7 mouse cellular contexts compared by ENCODE assay signal in genomic region chr1:165503307-165504024, GRCm38 (mm10). TPM values are rescaled to one million over a fixed set of nuclear protein-coding genes. Genes with fewer than 3 reads are reported as not detected.
DNase-seq lines count a peak whose midpoint lies in the region; ATAC-seq and TF ChIP-seq lines count a peak whose summit lies in the region.

No protein-coding gene starts in this region.

- H3K36me3 ChIP-seq in CH12.LX (replicated peaks in 1 of 2; ENCODE audit: control insufficient read depth in 1 of 2, insufficient read depth in 1 of 2, low read length in 1 of 2) = no peaks in the 10 kb centered on the region
- no peaks in the 10 kb centered on the region for H3K36me3 ChIP-seq in liver, embryonic 13.5 days
- no peaks in the 10 kb centered on the region for H3K36me3 ChIP-seq in forebrain, embryonic 15.5 days

- H3K9me3 ChIP-seq in CH12.LX (replicated peaks; ENCODE audit: low read length) = no peaks in the 10 kb centered on the region
- H3K9me3 ChIP-seq in liver, embryonic 13.5 days (replicated peaks) = no peaks in the 10 kb centered on the region
- no peaks in the 10 kb centered on the region for H3K9me3 ChIP-seq in forebrain, embryonic 15.5 days

- H3K9ac ChIP-seq in CH12.LX (ENCODE audit: insufficient read depth, low read depth) = no peak overlapping the region
- no peak overlapping the region for H3K9ac ChIP-seq in liver, embryonic 13.5 days
- H3K9ac ChIP-seq in forebrain, embryonic 15.5 days (replicated peaks) = no peak overlapping the region

- peak; percentile 65; a peak in 3 of 4 replicates for ATAC-seq in hematopoietic stem cell, adult 5-6 weeks (replicated peaks in 1 of 2; ENCODE audit: insufficient read depth in 1 of 2, low FRiP score in 2 of 2, low TSS enrichment in 1 of 2, low read depth in 1 of 2, poor library complexity in 2 of 2, severe bottlenecking in 2 of 2)
- peak; percentile 66 for ATAC-seq in liver, embryonic 13.5 days (ENCODE audit: low read depth)
- ATAC-seq in forebrain, embryonic 15.5 days (replicated peaks) = no peak

- WGBS in liver, embryonic 13.5 days (ENCODE audit: insufficient replicate concordance) = 39% methylated on average over 10 of the region's 10 CpGs
- WGBS in forebrain, embryonic 15.5 days = 73% methylated on average over 10 of the region's 10 CpGs

- 0 out of 2 replicates have a peak overlapping the region, but pooled peaks have one; percentile 1 for H3K4me2 ChIP-seq in CH12.LX (ENCODE audit: insufficient read depth, low read depth, poor library complexity, severe bottlenecking)
- 0 out of 2 replicates have a peak overlapping the region, but pooled peaks have one; percentile 13 for H3K4me2 ChIP-seq in liver, embryonic 13.5 days
- no peak overlapping the region for H3K4me2 ChIP-seq in forebrain, embryonic 15.5 days (replicated peaks)

- H3K27me3 ChIP-seq in CH12.LX (replicated peaks) = no peaks in the 10 kb centered on the region
- no peaks in the 10 kb centered on the region for H3K27me3 ChIP-seq in liver, embryonic 13.5 days
- H3K27me3 ChIP-seq in forebrain, embryonic 15.5 days = no peaks in the 10 kb centered on the region

- TF ChIP-seq CTCF in CH12.LX (conservative IDR thresholded peaks at IDR 0.05 in 1 of 2, IDR thresholded peaks at IDR 0.05 in 1 of 2; ENCODE audit: low read depth in 2 of 2, low read length in 2 of 2) = peak in 1 of 2 experiments; percentile 89; a peak in 2 of 4 replicates

- TF ChIP-seq RAD21 in CH12.LX (IDR thresholded peaks at IDR 0.05; ENCODE audit: low read depth, low read length) = peak; percentile 87

- DNase-seq in 416B (ENCODE audit: low read depth) (peak; percentile 84), CH12.LX (ENCODE audit: extremely low read depth) (peak; percentile 21)
- DNase-seq in embryo, embryonic 9.5 days (ENCODE audit: extremely low spot score) = peak; percentile 51
- no peak for DNase-seq in liver, embryonic 13.5 days
- peak; percentile 8 for DNase-seq in retina, postnatal 1 day

- H3K4me1 ChIP-seq in CH12.LX (ENCODE audit: control insufficient read depth in 1 of 2, insufficient read depth in 2 of 2) = peaks cover 0 to 24% of the 10 kb centered on the region in 2 experiments
- peaks cover 8% of the 10 kb centered on the region; the same call in 1 of the 2 replicates for H3K4me1 ChIP-seq in liver, embryonic 13.5 days (replicated peaks)
- H3K4me1 ChIP-seq in forebrain, embryonic 15.5 days = no peaks in the 10 kb centered on the region

- TF ChIP-seq EP300 in CH12.LX (IDR thresholded peaks at IDR 0.05; ENCODE audit: low read length) = no peak

- in situ Hi-C loops in CH12.LX (cut with MboI; ENCODE audit: low pct_ligation_motif_present, low pct_unique_long_range_greater_than_20kb, low sequenced_read_pairs) = no loop called here

- no peaks in the 10 kb centered on the region for H3K79me2 ChIP-seq in CH12.LX (replicated peaks; ENCODE audit: control insufficient read depth, extremely low read depth, insufficient read depth, poor library complexity, severe bottlenecking)

- H3K27ac ChIP-seq in CH12.LX (ENCODE audit: insufficient read depth, low read depth) = no peak overlapping the region
- 0 out of 2 replicates have a peak overlapping the region, but pooled peaks have one; percentile 4 for H3K27ac ChIP-seq in liver, embryonic 13.5 days
- no peak overlapping the region for H3K27ac ChIP-seq in forebrain, embryonic 15.5 days (replicated peaks)

- no peak overlapping the region for H3K4me3 ChIP-seq in CH12.LX (replicated peaks in 1 of 3; ENCODE audit: low read depth in 2 of 3, low read length in 2 of 3, poor library complexity in 1 of 3)
- no peak overlapping the region for H3K4me3 ChIP-seq in liver, embryonic 13.5 days (replicated peaks)
- no peak overlapping the region for H3K4me3 ChIP-seq in forebrain, embryonic 15.5 days

- dilution Hi-C loops in CH12.LX (cut with MboI; ENCODE audit: extremely low pct_ligation_motif_present, extremely low pct_unique_long_range_greater_than_20kb, low sequenced_read_pairs) = no loop called here

- no peak for TF ChIP-seq POLR2A in CH12.LX (IDR thresholded peaks at IDR 0.05; ENCODE audit: low read depth, low read length)

TF ChIP-seq in CH12.LX, 34 proteins besides CTCF, POLR2A, EP300 and RAD21:
- peak; percentile 15; the same call in 1 of the 2 replicates for TF ChIP-seq NELFE (IDR thresholded peaks at IDR 0.05; ENCODE audit: low read depth, low read length)
- TF ChIP-seq ZC3H11A (IDR thresholded peaks at IDR 0.05; ENCODE audit: low read depth, low read length) = peak; percentile 27; the same call in 1 of the 2 replicates
- TF ChIP-seq JUND (conservative IDR thresholded peaks at IDR 0.05; ENCODE audit: low read depth, low read length) = no peak
- TF ChIP-seq SMC3 (IDR thresholded peaks at IDR 0.05; ENCODE audit: low read depth, low read length) = peak; percentile 88
- no peak for TF ChIP-seq ZMIZ1 (IDR thresholded peaks at IDR 0.05; ENCODE audit: low read depth, low read length)
- no peak for TF ChIP-seq USF2 (conservative IDR thresholded peaks at IDR 0.05; ENCODE audit: low read depth, low read length)

RNA-seq across cellular contexts. Expression of gene Adcy10, which starts 18.5 kb away (rescaled TPM):
- total RNA-seq in CH12.LX (2012; rRNA removed) (0.13 TPM in 1 of 2 replicates, not detected in the other), CH12.LX (2014; rRNA removed) (not detected in 2 replicates)
- not detected in 2 replicates for polyA plus RNA-seq in CH12.LX (2012; ENCODE audit: insufficient read length, low read depth)
- total RNA-seq in hematopoietic stem cell, adult 5-6 weeks (2017) = not detected in 2 replicates
- polyA plus RNA-seq in liver, embryonic 13.5 days (2015; fragmentation: Nextera tagmentation; extraction: Ambion mirVana) = 0.05 TPM in 1 of 2 replicates, not detected in the other
- polyA plus RNA-seq in forebrain, embryonic 15.5 days (2015; fragmentation: Nextera tagmentation; extraction: Ambion mirVana) = 0.17 and 0.20 TPM in 2 replicates

RNA-seq across cellular contexts. Expression of gene Mpc2, which starts 43.0 kb away (rescaled TPM):
- total RNA-seq in CH12.LX (2012; rRNA removed) (44.0 and 50.6 TPM in 2 replicates), CH12.LX (2014; rRNA removed) (55.8 and 69.2 TPM in 2 replicates)
- polyA plus RNA-seq in CH12.LX (2012; ENCODE audit: insufficient read length, low read depth) = 32.3 and 32.5 TPM in 2 replicates
- total RNA-seq in hematopoietic stem cell, adult 5-6 weeks (2017) = 77.5 and 113 TPM in 2 replicates
- polyA plus RNA-seq in liver, embryonic 13.5 days (2015; fragmentation: Nextera tagmentation; extraction: Ambion mirVana) = 230 and 248 TPM in 2 replicates
- 168 and 182 TPM in 2 replicates for polyA plus RNA-seq in forebrain, embryonic 15.5 days (2015; fragmentation: Nextera tagmentation; extraction: Ambion mirVana)

RNA-seq across cellular contexts. Expression of gene Dcaf6, which starts 43.2 kb away (rescaled TPM):
- total RNA-seq in CH12.LX (2012; rRNA removed) (3.1 and 4.1 TPM in 2 replicates), CH12.LX (2014; rRNA removed) (4.1 and 4.3 TPM in 2 replicates)
- polyA plus RNA-seq in CH12.LX (2012; ENCODE audit: insufficient read length, low read depth) = 3.7 and 6.1 TPM in 2 replicates
- 19.1 and 19.9 TPM in 2 replicates for total RNA-seq in hematopoietic stem cell, adult 5-6 weeks (2017)
- polyA plus RNA-seq in liver, embryonic 13.5 days (2015; fragmentation: Nextera tagmentation; extraction: Ambion mirVana) = 13.2 and 15.6 TPM in 2 replicates
- 13.9 and 15.2 TPM in 2 replicates for polyA plus RNA-seq in forebrain, embryonic 15.5 days (2015; fragmentation: Nextera tagmentation; extraction: Ambion mirVana)
